Mouse (Mus musculus): ENCODE data around the gene Tent2.

DNA sequence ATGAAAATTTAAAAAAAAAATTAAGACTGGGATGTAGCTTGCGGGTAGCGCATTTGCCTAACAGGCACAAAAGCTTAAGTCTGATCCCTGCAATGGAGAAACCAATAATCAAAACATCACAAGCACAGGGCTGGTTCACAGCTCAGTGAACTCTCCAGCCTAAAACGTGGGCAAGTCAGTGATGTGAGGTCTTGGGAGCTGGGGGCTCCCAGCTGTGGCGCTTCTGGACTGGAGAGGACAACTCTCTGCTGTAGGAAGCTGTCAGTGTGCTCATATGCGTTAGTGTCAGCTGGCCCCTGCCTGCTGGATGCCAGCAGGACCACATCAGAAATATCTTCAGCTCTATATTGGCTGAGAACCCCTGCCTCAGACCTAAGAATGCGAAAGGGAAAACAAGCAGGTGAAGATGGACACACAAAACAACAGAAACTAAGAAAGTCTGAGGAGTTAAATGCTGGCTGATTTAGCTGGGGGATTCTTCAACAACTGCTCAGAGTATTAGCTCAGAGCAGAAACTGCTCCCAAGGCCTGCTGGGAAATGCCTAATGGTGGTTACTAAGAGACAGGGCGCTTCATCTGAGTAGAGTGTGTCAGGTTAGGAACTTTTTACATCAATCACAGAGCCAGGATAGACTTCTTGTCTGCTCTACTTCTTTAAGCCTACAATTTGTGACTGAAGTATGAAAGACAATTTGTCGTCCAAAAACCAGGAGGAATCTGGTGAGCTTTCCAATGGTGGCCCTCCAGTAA lies 63.9 kb downstream of the Tent2 start:
- no peak for TF ChIP-seq CTCF (conservative IDR thresholded peaks at IDR 0.05; ENCODE audit: insufficient read depth, insufficient read length, low read depth, low read length)
- TF ChIP-seq POLR2A (IDR thresholded peaks at IDR 0.05; ENCODE audit: low read depth, low read length): no peak
